Mouse (Mus musculus) embryonic fibroblast, embryonic 13.5 days (primary cell): ENCODE results near the gene Ank3.

Source experiments
- CTCF ChIP-seq: IDR thresholded peaks from 2 replicates; pipeline ENCODE4 v1.5.1; 2011; ENCODE audit warnings: mild to moderate bottlenecking, control low read depth, low read length, moderate library complexity, borderline replicate concordance; ENCODE audit not compliant: insufficient read depth
- POLR2A ChIP-seq: IDR thresholded peaks from 2 replicates; pipeline ENCODE4 v1.6.1; 2011; ENCODE audit warnings: low read depth, mild to moderate bottlenecking, control low read depth, low read length, moderate library complexity

- no peak for TF ChIP-seq POLR2A
- TF ChIP-seq CTCF: no peak
Measured at GRCm38 (mm10) chr10:69670496-69670895, 271.9 kb downstream of the Ank3 start.
